In genomic region chr12:108686926-108687325, GRCm38 (mm10) we compare ENCODE assay signal across 12 mouse cellular contexts. TPM values are rescaled to one million over a fixed set of nuclear protein-coding genes. Genes with fewer than 3 reads are reported as not detected.
DNase-seq lines count a peak whose midpoint lies in the region; ATAC-seq and TF ChIP-seq lines count a peak whose summit lies in the region.
"Had no signal": no experiment of that assay in that cellular context is flagged by ENCODE, and none has a peak within 500 bp of the region (broad histone marks: within the 10 kb centered on the region; RNA-seq: fewer than 3 reads in every experiment).

No protein-coding gene starts in this region.

- no peak overlapping the region for H3K27ac ChIP-seq in hindbrain, embryonic 11.5 days (ENCODE audit: low read depth, low read length)
- no peak overlapping the region for H3K27ac ChIP-seq in hindbrain, embryonic 10.5 days
- H3K27ac ChIP-seq in ES-Bruce4 (ENCODE audit: insufficient read depth, low read length) = no peak overlapping the region
- no peak overlapping the region for H3K27ac ChIP-seq in embryonic fibroblast, embryonic 13.5 days (ENCODE audit: insufficient read depth, low read length)
- no peak overlapping the region for H3K27ac ChIP-seq in lung, embryonic 14.5 days (ENCODE audit: low read depth)
- H3K27ac ChIP-seq: liver, embryonic 15.5 days; neural tube, embryonic 15.5 days had no signal

- no peak for TF ChIP-seq POLR2A in ES-Bruce4 (IDR thresholded peaks at IDR 0.05; ENCODE audit: insufficient read depth, low read length)
- no peak for TF ChIP-seq POLR2A in embryonic fibroblast, embryonic 13.5 days (IDR thresholded peaks at IDR 0.05; ENCODE audit: low read depth, low read length)

- 67% methylated on average over 6 of the region's 6 CpGs for WGBS in hindbrain, embryonic 11.5 days
- WGBS in hindbrain, embryonic 10.5 days = 78% methylated on average over 6 of the region's 6 CpGs
- WGBS in lung, embryonic 14.5 days = 63% methylated on average over 6 of the region's 6 CpGs

- no peaks in the 10 kb centered on the region for H3K9me3 ChIP-seq in hindbrain, embryonic 11.5 days (ENCODE audit: control insufficient read depth, low read length)
- no peaks in the 10 kb centered on the region for H3K9me3 ChIP-seq in hindbrain, embryonic 10.5 days
- no peaks in the 10 kb centered on the region for H3K9me3 ChIP-seq in ES-Bruce4 (replicated peaks; ENCODE audit: control insufficient read depth, insufficient read depth, low read length, poor library complexity, severe bottlenecking)
- H3K9me3 ChIP-seq in lung, embryonic 14.5 days (ENCODE audit: low read depth, low read length) = no peaks in the 10 kb centered on the region
- H3K9me3 ChIP-seq: liver, embryonic 15.5 days; neural tube, embryonic 15.5 days had no signal

- TF ChIP-seq CTCF in ES-Bruce4 (IDR thresholded peaks at IDR 0.05; ENCODE audit: low read depth, low read length) = peak; percentile 76
- peak; percentile 29; the same call in 1 of the 2 replicates for TF ChIP-seq CTCF in embryonic fibroblast, embryonic 13.5 days (IDR thresholded peaks at IDR 0.05; ENCODE audit: borderline replicate concordance, insufficient read depth, low read length)
- TF ChIP-seq CTCF in lung, embryonic 14.5 days (IDR thresholded peaks at IDR 0.05; ENCODE audit: low read depth) = peak; percentile 50

- H3K4me1 ChIP-seq in hindbrain, embryonic 11.5 days (replicated peaks; ENCODE audit: control insufficient read depth, insufficient read depth, low read length) = 0 out of 2 replicates have a peak, but pooled peaks cover 3% of the 10 kb centered on the region
- H3K4me1 ChIP-seq in hindbrain, embryonic 10.5 days (replicated peaks) = peaks cover 16% of the 10 kb centered on the region
- H3K4me1 ChIP-seq in ES-Bruce4 (ENCODE audit: control insufficient read depth, insufficient read depth, low read length) = peaks cover 2% of the 10 kb centered on the region
- no peaks in the 10 kb centered on the region for H3K4me1 ChIP-seq in embryonic fibroblast, embryonic 13.5 days (ENCODE audit: control insufficient read depth, insufficient read depth, low read length)
- no peaks in the 10 kb centered on the region for H3K4me1 ChIP-seq in lung, embryonic 14.5 days (ENCODE audit: insufficient read depth)
- H3K4me1 ChIP-seq: liver, embryonic 15.5 days; neural tube, embryonic 15.5 days had no signal

- no peak overlapping the region for H3K4me3 ChIP-seq in hindbrain, embryonic 11.5 days (ENCODE audit: low read depth, low read length)
- no peak overlapping the region for H3K4me3 ChIP-seq in hindbrain, embryonic 10.5 days
- no peak overlapping the region for H3K4me3 ChIP-seq in ES-Bruce4 (ENCODE audit: low read depth, low read length)
- H3K4me3 ChIP-seq in embryonic fibroblast, embryonic 13.5 days (ENCODE audit: insufficient read depth, low read length) = no peak overlapping the region
- H3K4me3 ChIP-seq in lung, embryonic 14.5 days (ENCODE audit: low read depth, low read length) = no peak overlapping the region
- H3K4me3 ChIP-seq: liver, embryonic 15.5 days; neural tube, embryonic 15.5 days had no signal

- no peak overlapping the region for H3K9ac ChIP-seq in hindbrain, embryonic 11.5 days (ENCODE audit: low read depth, low read length)
- H3K9ac ChIP-seq in ES-Bruce4 (ENCODE audit: low read depth, poor library complexity, severe bottlenecking) = no peak overlapping the region
- H3K9ac ChIP-seq in lung, embryonic 14.5 days = no peak overlapping the region
- H3K9ac ChIP-seq: liver, embryonic 15.5 days; neural tube, embryonic 15.5 days had no signal

- peak; percentile 21 for DNase-seq in hindbrain, embryonic 11.5 days (ENCODE audit: low spot score)
- DNase-seq in hindbrain, embryonic 10.5 days (ENCODE audit: low spot score) = no peak
- DNase-seq in lung, embryonic 14.5 days = peak; percentile 23
- no peak for DNase-seq in neural tube, embryonic 10.5 days (ENCODE audit: extremely low spot score, low spot score)
- no peak for DNase-seq in cerebellum, adult 8-10 months
- no peak for DNase-seq in adrenal gland, postnatal 10 days
- DNase-seq: cerebellum, adult 9-10 months had no signal

- TF ChIP-seq EP300 in ES-Bruce4 (IDR thresholded peaks at IDR 0.05; ENCODE audit: insufficient read depth, low read depth, low read length) = no peak

- no peak for ATAC-seq in hindbrain, embryonic 11.5 days (ENCODE audit: low FRiP score)
- ATAC-seq in lung, embryonic 14.5 days (ENCODE audit: insufficient read depth) = no peak
- ATAC-seq: forebrain, embryonic 14.5 days had no signal

- H3K27me3 ChIP-seq in hindbrain, embryonic 11.5 days (ENCODE audit: control insufficient read depth, insufficient read depth, low read length) = no peaks in the 10 kb centered on the region
- no peaks in the 10 kb centered on the region for H3K27me3 ChIP-seq in hindbrain, embryonic 10.5 days (ENCODE audit: insufficient read depth, poor library complexity, severe bottlenecking)
- H3K27me3 ChIP-seq in ES-Bruce4 (ENCODE audit: control insufficient read depth, insufficient read depth, low read length, poor library complexity, severe bottlenecking) = no peaks in the 10 kb centered on the region
- no peaks in the 10 kb centered on the region for H3K27me3 ChIP-seq in lung, embryonic 14.5 days (ENCODE audit: insufficient read depth, low read length)
- H3K27me3 ChIP-seq: liver, embryonic 15.5 days; neural tube, embryonic 15.5 days had no signal

- no peak overlapping the region for H3K4me2 ChIP-seq in hindbrain, embryonic 11.5 days (replicated peaks; ENCODE audit: low read depth, low read length)
- no peak overlapping the region for H3K4me2 ChIP-seq in lung, embryonic 14.5 days
- H3K4me2 ChIP-seq: liver, embryonic 15.5 days; neural tube, embryonic 15.5 days had no signal

- H3K36me3 ChIP-seq in hindbrain, embryonic 11.5 days (ENCODE audit: control insufficient read depth, insufficient read depth, low read length) = peaks cover 10% of the 10 kb centered on the region
- H3K36me3 ChIP-seq in hindbrain, embryonic 10.5 days = peaks cover 79% of the 10 kb centered on the region
- no peaks in the 10 kb centered on the region for H3K36me3 ChIP-seq in ES-Bruce4 (ENCODE audit: control insufficient read depth, insufficient read depth, low read length, poor library complexity, severe bottlenecking)
- H3K36me3 ChIP-seq in lung, embryonic 14.5 days (ENCODE audit: insufficient read depth) = peaks cover 74% of the 10 kb centered on the region
- H3K36me3 ChIP-seq: liver, embryonic 15.5 days had no signal

RNA-seq across cellular contexts. Expression of gene Degs2, which starts 15.2 kb away (rescaled TPM):
- polyA plus RNA-seq in hindbrain, embryonic 11.5 days (2014; fragmentation: Nextera tagmentation; extraction: Ambion mirVana) = 0.59 and 2.7 TPM in 2 replicates
- 1.6 and 2.1 TPM in 2 replicates for polyA plus RNA-seq in hindbrain, embryonic 10.5 days (2016; fragmentation: Nextera tagmentation; extraction: Ambion mirVana)
- polyA plus RNA-seq in ES-Bruce4 (2011; ENCODE audit: insufficient read depth, insufficient read length, low read depth, missing spikeins) = not detected in 2 replicates
- not detected in 2 replicates for polyA plus RNA-seq in embryonic fibroblast, embryonic 13.5 days (2011; ENCODE audit: insufficient read length, low read depth, missing spikeins)
- polyA plus RNA-seq in lung, embryonic 14.5 days (2014; fragmentation: Nextera tagmentation; extraction: Ambion mirVana) = 1.1 and 2.7 TPM in 2 replicates
- not detected for total RNA-seq in adrenal gland, postnatal 10 days (2021)

Comparison
In these comparisons a context has a peak if more than half of its experiments do, and no peak if none do; other contexts are left out.
1. DNase-seq: peak in hindbrain, embryonic 11.5 days (single experiment) and lung, embryonic 14.5 days (single experiment); none in hindbrain, embryonic 10.5 days (single experiment), neural tube, embryonic 10.5 days (single experiment), cerebellum, adult 8-10 months (single experiment) and adrenal gland, postnatal 10 days (single experiment).
2. Peak in every context shown above with its lines, with median percentiles within 50 percentile points of each other: CTCF ChIP-seq.